Mouse (Mus musculus): ENCODE measurements at regions not wholly inside any gene's neighbourhood (a gene's known extent, or its start where the extent isn't known, plus 50 kb on each side); places are given as distances from the start of the nearest gene placed in this dataset.

DNA sequence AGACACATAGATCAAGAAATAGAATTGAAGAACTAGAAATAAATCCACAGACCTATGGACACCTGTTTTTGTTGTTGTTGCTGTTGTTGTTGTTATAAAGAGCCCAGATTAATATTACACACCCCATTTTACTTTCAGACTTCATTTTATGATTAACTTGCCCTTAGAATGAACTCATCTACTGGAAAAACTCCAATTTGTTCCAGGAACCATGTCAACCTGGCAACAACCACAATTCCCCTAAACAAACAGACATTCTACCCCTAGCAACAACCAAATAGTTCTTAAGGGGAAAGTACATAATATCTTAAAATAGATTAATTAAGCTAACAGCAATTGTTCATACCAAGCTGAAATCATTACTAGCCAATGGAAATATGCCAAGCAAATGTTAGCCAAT, 646.1 kb downstream of the Gm9195 start:
- TF ChIP-seq CTCF (IDR thresholded peaks at IDR 0.05; ENCODE audit: extremely low read depth, insufficient read length, insufficient replicate concordance, low read depth, low read length) (no peak), POLR2A (IDR thresholded peaks at IDR 0.05; ENCODE audit: low read depth, low read length) (no peak)
